Mouse (Mus musculus) activated CD4-positive, CD25-positive, alpha-beta regulatory T cell, adult 9 weeks (primary cell): ENCODE results near the gene Catsper3. TPM values are rescaled to one million over a fixed set of nuclear protein-coding genes. Genes with fewer than 3 reads are reported as not detected.

Experiments used
- polyA plus RNA-seq: library from polyadenylated mRNA; unstranded; fragments of 100-300 nt; shearing (Covaris generic); gene quantifications from one replicate; pipeline ENCODE4 v1.2.1, GENCODE M21; 2017

Gene Catsper3
- polyA plus RNA-seq, result not detected

DNA sequence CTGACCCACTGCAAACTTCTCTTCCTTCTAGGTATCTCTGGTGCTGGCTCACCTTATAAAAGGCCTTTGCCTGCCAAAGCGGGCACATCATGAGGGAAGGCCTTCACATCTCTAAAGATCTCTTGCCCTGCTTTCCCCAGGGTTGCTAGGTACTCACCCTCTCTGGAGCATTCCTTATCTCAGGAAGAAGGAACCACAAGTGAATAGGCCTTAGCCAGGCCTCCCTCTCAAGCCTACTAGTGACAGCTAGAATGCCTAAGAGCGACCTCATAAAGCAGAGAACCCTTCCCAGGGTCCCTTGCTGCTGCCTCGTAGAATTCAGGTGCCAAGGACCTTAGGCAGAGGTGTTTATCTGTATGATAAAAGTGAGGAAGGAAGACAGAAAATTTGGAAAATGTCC lies at the start of gene Catsper3:
Gene Catsper3, plus strand, starts transcription at position 301 of the 400 bp plus-strand sequence.

DNA sequence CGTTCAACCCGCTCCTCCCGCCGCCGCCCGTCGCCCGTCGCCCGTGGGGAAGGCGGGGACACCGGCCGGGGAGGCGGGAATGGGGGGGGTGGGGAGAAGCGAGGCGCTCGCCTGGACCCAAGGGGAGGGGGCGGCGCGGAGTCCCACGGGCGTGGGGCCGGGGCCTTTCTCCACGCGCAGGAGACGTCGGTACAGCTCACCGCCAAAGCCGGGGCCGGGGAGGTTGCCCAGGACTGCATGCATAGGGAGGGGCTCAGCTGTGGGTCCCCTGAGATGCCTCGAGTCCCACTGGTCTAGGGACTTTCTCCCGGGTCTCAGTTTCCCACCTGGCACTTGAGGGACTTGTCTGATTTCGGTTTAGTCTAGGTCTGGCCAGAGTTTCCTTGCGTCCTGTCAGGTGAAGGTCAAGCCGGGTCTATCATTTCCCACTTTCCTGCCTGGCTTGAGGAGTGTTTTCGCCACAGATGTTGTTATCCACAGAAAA lies 51.8 kb downstream of the Catsper3 start, which contains the start of gene Pitx1:
Gene Pitx1, minus strand, starts transcription at position 51 of the 484 bp plus-strand sequence.

Other genes starting within 250 kb of the Catsper3 start
- gene Ddx41, start 247.9 kb upstream of the Catsper3 start, polyA plus RNA-seq, result 88.4 TPM
- gene Fam193b, start 213.4 kb upstream of the Catsper3 start, polyA plus RNA-seq, result 25.6 TPM
- gene Tmed9, start 210.8 kb upstream of the Catsper3 start, polyA plus RNA-seq, result 294 TPM
- gene B4galt7, start 184.7 kb upstream of the Catsper3 start, polyA plus RNA-seq, result 46.0 TPM
- gene Caml, start 161.6 kb upstream of the Catsper3 start, polyA plus RNA-seq, result 41.7 TPM
- 79.8 TPM for gene Ddx46, start 149.5 kb upstream of the Catsper3 start, polyA plus RNA-seq
- 8.8 TPM for gene B230219D22Rik, start 91.4 kb upstream of the Catsper3 start, polyA plus RNA-seq
- gene Txndc15, start 69.9 kb upstream of the Catsper3 start, polyA plus RNA-seq, result 65.4 TPM
- gene Pcbd2, start 57.2 kb upstream of the Catsper3 start, polyA plus RNA-seq, result 11.8 TPM
- not detected for gene Pitx1, start 51.6 kb downstream of the Catsper3 start, polyA plus RNA-seq